Mouse (Mus musculus): ENCODE results near the gene 1700016C15Rik. TPM values are rescaled to one million over a fixed set of nuclear protein-coding genes. Genes with fewer than 3 reads are reported as not detected.

The 1700016C15Rik gene
- total and polyA plus RNA-seq, 3 experiments, result not detected

DNA sequence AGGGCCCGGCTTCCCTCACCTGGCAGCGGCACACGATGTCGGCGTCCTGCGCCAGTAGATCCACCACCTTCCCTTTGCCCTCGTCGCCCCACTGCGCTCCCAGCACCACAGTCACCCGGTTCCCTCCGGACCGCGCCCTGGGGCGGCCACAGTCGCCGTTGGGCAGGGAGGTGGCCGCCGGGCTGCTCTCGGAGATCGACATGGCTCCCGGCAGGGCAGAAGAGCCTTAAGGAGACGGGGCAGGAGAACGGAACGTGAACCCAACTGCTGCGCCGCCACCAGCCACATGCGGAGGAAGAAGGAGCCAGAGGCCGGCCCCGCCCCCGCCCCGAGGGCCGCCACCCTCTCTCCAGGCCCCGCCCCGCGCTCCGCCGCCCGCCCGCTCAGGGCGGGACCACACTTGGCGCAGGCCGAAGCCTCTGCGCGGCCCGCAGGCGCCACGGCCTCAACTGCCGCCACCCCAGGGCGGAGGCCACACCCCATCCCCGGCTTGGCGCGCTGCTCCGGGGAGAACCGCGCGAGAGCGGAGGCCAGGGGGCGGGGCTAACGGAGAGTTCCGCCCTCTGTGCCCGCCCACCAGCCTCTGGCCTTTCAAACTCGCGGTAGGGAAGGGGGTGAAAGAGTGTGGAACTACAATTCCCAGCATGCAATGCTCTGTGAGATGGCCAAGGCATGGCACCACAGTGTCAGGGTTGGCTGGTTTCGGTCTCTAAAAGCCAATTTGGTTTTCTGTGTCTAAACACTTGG is 66.8 kb downstream of the 1700016C15Rik start, which contains the start of gene Adss:
TSS of gene Adss (minus strand) at position 319 of the 747 bp plus-strand sequence.
- WGBS, result under 1% methylated on average over 57 of the region's 64 CpGs
- intact Hi-C loops (cut with DNase I), result loop anchor here (5.0 to 10.0 kb wide), 3 partner anchors 186 to 608 kb away; partner anchors contain the start of genes Catspere2, Desi2 and Efcab2

DNA sequence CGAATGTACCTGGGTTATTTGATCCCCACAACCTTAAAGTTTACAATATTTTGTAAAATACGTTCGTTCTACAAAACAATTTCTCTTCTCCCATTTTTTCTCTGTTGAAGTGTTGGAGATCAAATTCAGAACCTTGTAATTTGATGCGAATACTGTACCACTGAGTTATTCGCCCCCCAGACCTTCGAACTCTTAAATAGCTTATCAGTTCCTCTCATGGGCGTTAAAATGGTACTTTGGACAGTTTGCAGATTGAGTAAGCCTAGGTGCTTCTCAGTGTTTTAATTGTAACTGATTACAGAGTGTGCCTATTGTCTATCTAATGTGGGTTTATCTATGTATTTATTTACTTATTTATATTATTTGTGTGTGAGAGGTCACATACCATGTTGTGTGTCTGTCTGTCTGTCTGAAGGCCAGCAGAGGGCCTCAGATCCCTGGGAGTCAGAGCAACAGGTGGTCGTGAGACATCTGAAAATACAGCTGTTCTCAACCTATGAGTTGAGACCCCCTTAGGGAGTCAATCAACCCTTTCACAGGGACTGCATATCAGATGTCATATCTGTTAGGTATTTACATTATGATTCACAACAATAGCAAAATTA is 67.6 kb downstream of the 1700016C15Rik start:
- Histone ChIP-seq H3K9ac (ENCODE audit: low read depth, low read length) (no peak overlapping the region), H3K36me3 (ENCODE audit: control insufficient read depth, insufficient read depth, low read length) (peaks cover 5% of the 10 kb centered on the region), H3K4me3 (no peak overlapping the region; the same call in 1 of the 2 replicates), H3K27ac (peak overlapping the region; percentile 29), H3K79me2 (replicated peaks; ENCODE audit: control insufficient read depth, insufficient read depth, low read length) (0 out of 2 replicates have a peak, but pooled peaks cover 1% of the 10 kb centered on the region), H3K4me1 (ENCODE audit: control insufficient read depth, insufficient read depth, low read length) (peaks cover 6% of the 10 kb centered on the region), H3K27me3 (ENCODE audit: control insufficient read depth, insufficient read depth, low read length) (no peaks in the 10 kb centered on the region)
- no peak for TF ChIP-seq EP300 (IDR thresholded peaks at IDR 0.05; ENCODE audit: insufficient read depth, low read depth, low read length)
- TF ChIP-seq CTCF (IDR thresholded peaks at IDR 0.05), result peak; percentile 30
- WGBS, result 73% methylated on average over 8 of the region's 8 CpGs
- intact Hi-C loops (cut with DNase I), result loop anchor here (5.0 to 10.0 kb wide), 3 partner anchors 185 to 608 kb away; partner anchors contain the start of genes Catspere2, Desi2 and Efcab2
- no peak for DNase-seq

More for the DNA sequence above, 66.8 kb downstream of the 1700016C15Rik start, which contains the start of gene Adss:
- Histone ChIP-seq H3K9ac (ENCODE audit: low read depth, low read length) (peak within 1 kb of the TSS; percentile 82), H3K27ac (peak within 1 kb of the TSS; percentile 83), H3K4me3 (peak within 1 kb of the TSS; percentile 82), H3K27me3 (ENCODE audit: control insufficient read depth, insufficient read depth, low read length) (no peaks in the 10 kb centered on the region), H3K79me2 (replicated peaks; ENCODE audit: control insufficient read depth, insufficient read depth, low read length) (0 out of 2 replicates have a peak, but pooled peaks cover 1% of the 10 kb centered on the region), H3K36me3 (ENCODE audit: control insufficient read depth, insufficient read depth, low read length) (peaks cover 5% of the 10 kb centered on the region), H3K4me1 (ENCODE audit: control insufficient read depth, insufficient read depth, low read length) (peaks cover 6% of the 10 kb centered on the region)
- TF ChIP-seq EP300 (IDR thresholded peaks at IDR 0.05; ENCODE audit: insufficient read depth, low read depth, low read length) (0 out of 2 replicates have a peak, but pooled peaks have one; percentile 34), CTCF (IDR thresholded peaks at IDR 0.05) (no peak), POLR2A (IDR thresholded peaks at IDR 0.05; ENCODE audit: insufficient read depth, low read depth, low read length) (peak; percentile 65)
- DNase-seq, result peak; percentile 100

Other genes starting within 250 kb of the 1700016C15Rik start
- 1 to 10 TPM; 6.6 to 7.8 TPM for gene Adss, start 66.7 kb downstream of the 1700016C15Rik start, total RNA-seq (2021)
- 4.3 and 6.6 TPM in 2 replicates for gene Adss, start 66.7 kb downstream of the 1700016C15Rik start, polyA plus RNA-seq (2012; rRNA removed)

Data from heart, adult 2 months (tissue).